Mouse (Mus musculus): ENCODE measurements at regions not wholly inside any gene's neighbourhood (a gene's known extent, or its start where the extent isn't known, plus 50 kb on each side); places are given as distances from the start of the nearest gene placed in this dataset.

DNA sequence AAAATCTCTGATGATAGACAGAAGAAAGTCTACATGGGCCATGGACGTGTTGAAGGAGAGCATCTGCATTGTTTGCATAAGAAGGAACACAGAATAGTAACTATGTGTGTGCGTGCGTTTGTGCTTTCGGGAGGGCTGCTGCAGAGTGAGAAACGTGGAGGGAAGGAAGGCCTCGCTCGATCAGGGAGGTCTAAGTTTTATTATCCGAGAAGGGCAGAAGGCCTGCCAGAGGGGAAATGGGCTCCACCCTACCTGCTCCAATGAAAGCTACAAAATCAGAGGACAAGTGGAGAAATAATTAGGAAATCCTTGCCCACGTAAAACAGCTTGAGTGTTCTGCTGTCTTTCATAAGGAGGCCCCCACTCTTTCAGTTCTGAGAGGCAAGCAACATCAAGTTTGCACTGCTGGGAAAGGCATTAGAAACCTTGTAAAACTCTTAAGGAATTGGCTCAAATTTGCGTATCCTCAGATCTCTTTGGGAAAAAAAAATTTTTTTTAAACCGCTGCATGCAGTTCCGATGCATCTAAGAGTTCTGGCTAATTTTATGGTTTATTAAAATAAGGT is 261.7 kb upstream of the Prickle1 start:
- Histone ChIP-seq H3K4me2 (ENCODE audit: low read length) (no peak overlapping the region), H3K4me3 (ENCODE audit: low read depth, low read length) (no peak overlapping the region), H3K4me1 (ENCODE audit: control insufficient read depth, insufficient read depth, low read length) (no peaks in the 10 kb centered on the region), H3K36me3 (ENCODE audit: control insufficient read depth, insufficient read depth, low read length) (no peaks in the 10 kb centered on the region), H3K9ac (ENCODE audit: low read length) (no peak overlapping the region), H3K9me3 (replicated peaks; ENCODE audit: control insufficient read depth, low read length) (no peaks in the 10 kb centered on the region), H3K27ac (ENCODE audit: low read depth, low read length) (no peak overlapping the region), H3K27me3 (replicated peaks; ENCODE audit: control insufficient read depth, insufficient read depth, low read length) (no peaks in the 10 kb centered on the region)
- DNase-seq (ENCODE audit: low spot score): no peak
- 89% methylated on average over 12 of the region's 12 CpGs for WGBS
- ATAC-seq: no peak

- ATAC-seq (no peak), DNase-seq (ENCODE audit: low spot score) (no peak)
- H3K4me2 ChIP-seq (ENCODE audit: low read length): no peak overlapping the region
- H3K27me3 ChIP-seq (replicated peaks; ENCODE audit: control insufficient read depth, insufficient read depth, low read length): no peaks in the 10 kb centered on the region
- WGBS: 93% methylated on average over 3 of the region's 3 CpGs
- no peaks in the 10 kb centered on the region for H3K9me3 ChIP-seq (replicated peaks; ENCODE audit: control insufficient read depth, low read length)
- no peaks in the 10 kb centered on the region for H3K36me3 ChIP-seq (ENCODE audit: control insufficient read depth, insufficient read depth, low read length)
- H3K9ac ChIP-seq (ENCODE audit: low read length): no peak overlapping the region
- H3K4me1 ChIP-seq (ENCODE audit: control insufficient read depth, insufficient read depth, low read length): no peaks in the 10 kb centered on the region
- H3K4me3 ChIP-seq (ENCODE audit: low read depth, low read length): no peak overlapping the region
- no peak overlapping the region for H3K27ac ChIP-seq (ENCODE audit: low read depth, low read length)
These were observed 257.5 kb upstream of the Prickle1 start for GRCm38 (mm10) chr15:93853221-93853620.

- H3K9me3 ChIP-seq (replicated peaks; ENCODE audit: control insufficient read depth, low read length): no peaks in the 10 kb centered on the region
- ATAC-seq (no peak), DNase-seq (ENCODE audit: low spot score) (no peak)
- H3K4me1 ChIP-seq (ENCODE audit: control insufficient read depth, insufficient read depth, low read length): no peaks in the 10 kb centered on the region
- H3K27me3 ChIP-seq (replicated peaks; ENCODE audit: control insufficient read depth, insufficient read depth, low read length): no peaks in the 10 kb centered on the region
- no peaks in the 10 kb centered on the region for H3K36me3 ChIP-seq (ENCODE audit: control insufficient read depth, insufficient read depth, low read length)
- H3K27ac ChIP-seq (ENCODE audit: low read depth, low read length): no peak overlapping the region
- H3K9ac ChIP-seq (ENCODE audit: low read length): no peak overlapping the region
- H3K4me3 ChIP-seq (ENCODE audit: low read depth, low read length): no peak overlapping the region
- no peak overlapping the region for H3K4me2 ChIP-seq (ENCODE audit: low read length)
- WGBS: 92% methylated on average over 4 of the region's 4 CpGs
These were observed 256.4 kb upstream of the Prickle1 start for GRCm38 (mm10) chr15:93852126-93852525.

DNA sequence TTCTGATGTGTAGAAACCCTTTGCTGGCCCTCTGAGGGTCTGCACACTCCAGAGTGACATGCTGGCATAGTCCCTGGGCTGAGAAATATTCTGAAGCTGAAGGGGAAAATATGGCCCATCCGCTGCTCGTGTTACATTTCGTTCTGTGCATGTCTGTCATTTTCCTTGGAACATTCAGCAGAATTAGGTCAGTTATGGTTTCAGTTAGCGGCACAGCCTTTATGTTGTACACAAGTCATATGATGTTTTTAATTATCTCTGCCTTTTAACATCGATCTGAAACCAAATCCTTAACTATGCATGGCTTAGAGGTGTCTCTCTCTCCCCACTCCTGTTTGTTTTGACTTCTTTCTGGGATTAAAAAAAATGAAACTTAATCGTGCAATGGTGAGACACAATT is 254.7 kb upstream of the Prickle1 start:
- Histone ChIP-seq H3K9me3 (replicated peaks; ENCODE audit: control insufficient read depth, low read length) (no peaks in the 10 kb centered on the region), H3K27ac (ENCODE audit: low read depth, low read length) (no peak overlapping the region), H3K9ac (ENCODE audit: low read length) (no peak overlapping the region), H3K36me3 (ENCODE audit: control insufficient read depth, insufficient read depth, low read length) (no peaks in the 10 kb centered on the region), H3K4me3 (ENCODE audit: low read depth, low read length) (no peak overlapping the region), H3K27me3 (replicated peaks; ENCODE audit: control insufficient read depth, insufficient read depth, low read length) (no peaks in the 10 kb centered on the region), H3K4me2 (ENCODE audit: low read length) (no peak overlapping the region), H3K4me1 (ENCODE audit: control insufficient read depth, insufficient read depth, low read length) (no peaks in the 10 kb centered on the region)
- 83% methylated on average over 6 of the region's 6 CpGs for WGBS
- ATAC-seq (no peak), DNase-seq (ENCODE audit: low spot score) (no peak)

DNA sequence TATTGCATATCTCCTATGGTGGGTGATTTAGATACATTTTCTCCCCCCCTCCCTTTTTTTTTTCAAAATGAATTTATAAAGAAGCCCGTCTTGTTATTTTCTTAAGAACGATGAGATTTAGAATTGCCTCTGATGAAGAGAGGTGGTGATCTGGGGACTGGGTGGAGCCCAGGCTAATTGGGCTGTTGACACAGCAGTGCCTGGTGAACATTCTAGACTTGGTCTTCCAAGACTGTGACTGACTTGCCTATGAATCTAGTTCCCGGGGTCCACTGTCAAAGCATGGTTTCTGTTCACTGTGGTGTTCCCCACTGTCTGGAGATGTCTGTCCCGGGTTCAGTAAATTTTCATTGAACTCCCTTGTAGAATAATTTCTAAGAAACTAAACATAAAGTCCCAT is 253.1 kb upstream of the Prickle1 start:
- Histone ChIP-seq H3K4me3 (ENCODE audit: low read depth, low read length) (no peak overlapping the region), H3K4me2 (ENCODE audit: low read length) (no peak overlapping the region), H3K9ac (ENCODE audit: low read length) (no peak overlapping the region), H3K4me1 (ENCODE audit: control insufficient read depth, insufficient read depth, low read length) (no peaks in the 10 kb centered on the region), H3K27me3 (replicated peaks; ENCODE audit: control insufficient read depth, insufficient read depth, low read length) (no peaks in the 10 kb centered on the region), H3K27ac (ENCODE audit: low read depth, low read length) (no peak overlapping the region), H3K9me3 (replicated peaks; ENCODE audit: control insufficient read depth, low read length) (no peaks in the 10 kb centered on the region), H3K36me3 (ENCODE audit: control insufficient read depth, insufficient read depth, low read length) (no peaks in the 10 kb centered on the region)
- ATAC-seq (no peak), DNase-seq (ENCODE audit: low spot score) (no peak)
- 93% methylated on average over 4 of the region's 4 CpGs for WGBS

GRCm38 (mm10) chr15:93846797-93847196 is 251.1 kb upstream of the Prickle1 start:
- Histone ChIP-seq H3K4me1 (ENCODE audit: control insufficient read depth, insufficient read depth, low read length) (no peaks in the 10 kb centered on the region), H3K4me3 (ENCODE audit: low read depth, low read length) (no peak overlapping the region), H3K9me3 (replicated peaks; ENCODE audit: control insufficient read depth, low read length) (no peaks in the 10 kb centered on the region), H3K4me2 (ENCODE audit: low read length) (no peak overlapping the region), H3K36me3 (ENCODE audit: control insufficient read depth, insufficient read depth, low read length) (no peaks in the 10 kb centered on the region), H3K27me3 (replicated peaks; ENCODE audit: control insufficient read depth, insufficient read depth, low read length) (no peaks in the 10 kb centered on the region), H3K27ac (ENCODE audit: low read depth, low read length) (no peak overlapping the region), H3K9ac (ENCODE audit: low read length) (no peak overlapping the region)
- ATAC-seq: no peak
- 83% methylated on average over 4 of the region's 4 CpGs for WGBS
- DNase-seq (ENCODE audit: low spot score): no peak

GRCm38 (mm10) chr15:93845801-93846200 is 250.1 kb upstream of the Prickle1 start:
- Histone ChIP-seq H3K4me3 (ENCODE audit: low read depth, low read length) (no peak overlapping the region), H3K27ac (ENCODE audit: low read depth, low read length) (no peak overlapping the region), H3K27me3 (replicated peaks; ENCODE audit: control insufficient read depth, insufficient read depth, low read length) (no peaks in the 10 kb centered on the region), H3K4me1 (ENCODE audit: control insufficient read depth, insufficient read depth, low read length) (no peaks in the 10 kb centered on the region), H3K9ac (ENCODE audit: low read length) (no peak overlapping the region), H3K9me3 (replicated peaks; ENCODE audit: control insufficient read depth, low read length) (no peaks in the 10 kb centered on the region), H3K4me2 (ENCODE audit: low read length) (no peak overlapping the region), H3K36me3 (ENCODE audit: control insufficient read depth, insufficient read depth, low read length) (no peaks in the 10 kb centered on the region)
- WGBS: 84% methylated on average over 6 of the region's 6 CpGs
- no peak for ATAC-seq
- DNase-seq (ENCODE audit: low spot score): no peak

DNA sequence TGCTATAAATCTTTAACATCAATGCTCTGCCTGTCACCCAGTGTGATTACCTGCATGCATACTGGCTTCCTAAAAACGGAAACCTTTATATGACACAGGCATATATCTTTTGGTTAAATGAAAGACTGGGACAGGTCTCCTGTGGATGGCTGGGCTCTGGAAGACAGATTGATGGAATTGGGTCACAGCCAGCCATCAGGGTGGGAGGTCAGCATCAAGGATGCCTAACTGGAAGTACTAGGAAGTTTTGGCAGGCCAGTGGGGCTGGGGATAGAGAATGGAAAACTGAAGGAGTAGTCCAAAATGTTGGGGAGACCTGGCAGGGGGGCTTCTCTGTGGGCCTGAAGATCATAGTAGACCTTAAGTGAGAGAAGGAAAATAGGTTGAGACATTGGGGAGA is 237.3 kb upstream of the Prickle1 start:
- Histone ChIP-seq H3K27ac (ENCODE audit: low read depth, low read length) (no peak overlapping the region), H3K9me3 (replicated peaks; ENCODE audit: control insufficient read depth, low read length) (no peaks in the 10 kb centered on the region), H3K36me3 (ENCODE audit: control insufficient read depth, insufficient read depth, low read length) (no peaks in the 10 kb centered on the region), H3K9ac (ENCODE audit: low read length) (no peak overlapping the region), H3K27me3 (replicated peaks; ENCODE audit: control insufficient read depth, insufficient read depth, low read length) (no peaks in the 10 kb centered on the region), H3K4me1 (ENCODE audit: control insufficient read depth, insufficient read depth, low read length) (no peaks in the 10 kb centered on the region), H3K4me2 (ENCODE audit: low read length) (no peak overlapping the region), H3K4me3 (ENCODE audit: low read depth, low read length) (no peak overlapping the region)
- ATAC-seq (no peak), DNase-seq (ENCODE audit: low spot score) (no peak)
- WGBS: 87% methylated on average over 1 of the region's 1 CpGs

GRCm38 (mm10) chr15:93832431-93832936 is 236.8 kb upstream of the Prickle1 start:
- Histone ChIP-seq H3K9me3 (replicated peaks; ENCODE audit: control insufficient read depth, low read length) (no peaks in the 10 kb centered on the region), H3K4me1 (ENCODE audit: control insufficient read depth, insufficient read depth, low read length) (no peaks in the 10 kb centered on the region), H3K27me3 (replicated peaks; ENCODE audit: control insufficient read depth, insufficient read depth, low read length) (no peaks in the 10 kb centered on the region), H3K36me3 (ENCODE audit: control insufficient read depth, insufficient read depth, low read length) (no peaks in the 10 kb centered on the region), H3K4me3 (ENCODE audit: low read depth, low read length) (no peak overlapping the region), H3K4me2 (ENCODE audit: low read length) (no peak overlapping the region), H3K9ac (ENCODE audit: low read length) (no peak overlapping the region), H3K27ac (ENCODE audit: low read depth, low read length) (no peak overlapping the region)
- ATAC-seq: no peak
- DNase-seq (ENCODE audit: low spot score): no peak
- 89% methylated on average over 14 of the region's 14 CpGs for WGBS

Measured in forebrain, embryonic 14.5 days (tissue).